Mouse (Mus musculus): ENCODE measurements around the gene Arl3.

- TF ChIP-seq ZNF384 (IDR thresholded peaks at IDR 0.05; ENCODE audit: low read depth, low read length) (no peak), MAFK (IDR thresholded peaks at IDR 0.05; ENCODE audit: insufficient read depth, low read depth, low read length) (no peak), CHD2 (IDR thresholded peaks at IDR 0.05; ENCODE audit: low read depth, low read length) (no peak)
Measured at GRCm38 (mm10) chr19:46528529-46529213, 44.3 kb downstream of the Arl3 start.

Data from ES-E14 (cell line).